Mouse (Mus musculus): ENCODE measurements at regions not wholly inside any gene's neighbourhood (a gene's known extent, or its start where the extent isn't known, plus 50 kb on each side); places are given as distances from the start of the nearest gene placed in this dataset.

- no peak for ATAC-seq (replicated peaks; ENCODE audit: insufficient number of reproducible peaks, low FRiP score, low TSS enrichment, poor library complexity, severe bottlenecking)
Measured at GRCm38 (mm10) chr4:64432097-64432496, 385.3 kb upstream of the Tnc start.

DNA sequence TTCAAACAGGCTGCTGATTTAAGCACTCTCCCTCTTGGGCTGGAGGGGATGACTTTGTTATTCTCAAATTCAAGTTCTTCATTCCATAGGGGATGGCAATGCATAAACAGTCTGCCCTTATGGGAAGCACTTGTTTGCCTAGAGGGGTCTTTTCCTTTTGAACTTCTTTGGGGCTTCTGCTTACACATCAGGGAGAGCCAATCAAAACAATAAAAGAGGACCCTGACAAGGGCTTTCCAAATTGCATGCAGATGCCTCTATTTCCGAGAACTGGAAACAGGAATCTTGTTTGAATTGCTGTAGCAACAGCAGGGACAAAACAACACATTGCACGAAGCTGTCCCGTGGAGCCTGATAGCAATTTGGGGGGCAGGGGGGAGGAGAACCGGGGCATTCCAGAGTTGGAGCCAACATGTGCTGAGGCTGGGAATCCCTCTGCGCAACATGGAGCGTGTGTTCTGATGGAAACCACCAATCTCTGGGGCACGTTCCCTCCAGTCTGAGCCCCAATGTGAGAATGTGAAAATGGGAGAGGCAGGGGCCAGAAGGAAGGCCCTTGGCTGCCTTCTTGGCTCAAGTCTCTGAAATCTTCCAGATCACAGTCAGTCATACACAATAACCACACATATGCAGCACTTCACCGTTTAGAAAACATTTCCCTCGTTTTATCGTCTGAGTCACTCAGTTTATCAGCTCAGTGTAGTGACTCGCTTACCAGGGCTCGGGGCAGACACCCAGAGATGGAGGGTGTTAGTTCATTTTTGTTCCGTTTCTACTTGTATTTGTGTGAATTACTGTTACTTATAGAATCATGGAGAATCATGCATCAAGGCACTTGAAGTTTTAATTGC lies 391.2 kb upstream of the Tnc start:
- no peak for ATAC-seq (replicated peaks; ENCODE audit: insufficient number of reproducible peaks, low FRiP score, low TSS enrichment, poor library complexity, severe bottlenecking)

- no peak for ATAC-seq (replicated peaks; ENCODE audit: insufficient number of reproducible peaks, low FRiP score, low TSS enrichment, poor library complexity, severe bottlenecking)
Measured at GRCm38 (mm10) chr4:64451442-64451841, 404.6 kb upstream of the Tnc start.

DNA sequence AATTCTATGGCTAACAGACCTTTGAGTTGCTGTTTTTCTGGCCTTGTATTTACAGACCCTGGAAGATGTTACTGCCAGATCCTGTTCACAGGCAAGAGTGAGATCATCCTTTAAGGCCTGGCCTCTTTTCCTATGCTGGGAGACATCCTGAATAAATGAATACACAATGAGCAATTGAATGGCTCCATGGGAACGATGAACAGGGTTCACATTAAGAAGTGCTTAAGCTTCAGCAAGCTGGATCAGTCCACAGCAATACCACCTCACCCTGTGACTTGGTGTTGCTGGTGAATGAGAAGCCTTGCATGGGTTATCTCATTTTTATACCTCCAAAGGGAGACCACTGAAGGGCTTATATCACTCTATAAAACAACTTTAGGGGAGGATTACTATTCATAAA lies 405.1 kb upstream of the Tnc start:
- no peak for ATAC-seq (replicated peaks; ENCODE audit: insufficient number of reproducible peaks, low FRiP score, low TSS enrichment, poor library complexity, severe bottlenecking)

DNA sequence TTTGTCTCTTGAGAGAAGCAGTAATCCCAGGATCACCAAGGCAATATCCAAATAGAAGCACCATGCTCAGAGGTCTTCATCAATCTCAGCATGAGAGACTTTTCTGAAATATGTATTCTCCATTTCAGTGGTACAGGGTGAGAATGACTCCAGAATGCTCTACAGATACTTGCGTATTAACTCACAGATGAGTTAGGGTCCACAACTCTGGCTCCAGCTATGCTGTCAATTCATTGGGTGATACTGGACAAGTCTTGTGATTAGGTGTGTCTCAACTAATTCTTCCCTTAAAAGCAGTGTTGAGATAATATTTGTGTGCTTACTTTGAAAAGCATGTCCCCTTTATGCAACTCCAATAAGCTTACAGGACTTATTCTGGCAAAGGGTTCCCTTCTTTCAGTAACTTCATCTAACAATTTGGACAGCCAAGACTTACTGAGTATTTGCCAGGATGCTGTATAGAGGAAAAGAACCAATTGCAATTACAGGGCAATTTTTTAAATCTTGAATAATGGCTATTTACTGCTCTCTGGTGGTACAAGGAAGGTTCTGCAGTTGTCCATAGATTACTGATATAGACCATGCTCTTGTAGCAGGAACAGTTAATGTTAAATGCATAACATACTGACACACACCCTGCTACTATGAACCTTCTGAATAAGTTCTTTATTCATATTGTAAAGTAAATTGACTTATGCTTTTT lies 445.6 kb upstream of the Tnc start:
- no peak for ATAC-seq (replicated peaks; ENCODE audit: insufficient number of reproducible peaks, low FRiP score, low TSS enrichment, poor library complexity, severe bottlenecking)

DNA sequence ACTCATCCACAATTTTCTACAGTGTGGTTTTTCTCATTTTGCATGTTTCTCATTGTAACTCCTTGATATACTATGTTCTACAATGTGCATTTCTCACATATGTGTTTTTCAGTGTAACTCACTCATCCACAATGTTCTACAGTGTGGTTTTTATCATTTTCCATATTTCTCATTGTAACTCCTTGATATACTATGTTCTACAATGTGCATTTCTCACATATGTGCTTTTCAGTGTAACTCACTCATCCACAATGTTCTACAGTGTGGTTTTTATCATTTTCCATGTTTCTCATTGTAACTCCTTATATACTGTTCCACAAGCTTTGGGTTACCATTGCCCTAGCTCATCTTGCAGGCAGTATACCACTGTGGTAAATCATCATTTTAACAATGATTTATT lies 450.9 kb upstream of the Tnc start:
- ATAC-seq (replicated peaks; ENCODE audit: insufficient number of reproducible peaks, low FRiP score, low TSS enrichment, poor library complexity, severe bottlenecking): peak; percentile 97

- no peak for ATAC-seq (replicated peaks; ENCODE audit: insufficient number of reproducible peaks, low FRiP score, low TSS enrichment, poor library complexity, severe bottlenecking)
Measured at GRCm38 (mm10) chr4:64500635-64501395, 454.0 kb upstream of the Tnc start.

DNA sequence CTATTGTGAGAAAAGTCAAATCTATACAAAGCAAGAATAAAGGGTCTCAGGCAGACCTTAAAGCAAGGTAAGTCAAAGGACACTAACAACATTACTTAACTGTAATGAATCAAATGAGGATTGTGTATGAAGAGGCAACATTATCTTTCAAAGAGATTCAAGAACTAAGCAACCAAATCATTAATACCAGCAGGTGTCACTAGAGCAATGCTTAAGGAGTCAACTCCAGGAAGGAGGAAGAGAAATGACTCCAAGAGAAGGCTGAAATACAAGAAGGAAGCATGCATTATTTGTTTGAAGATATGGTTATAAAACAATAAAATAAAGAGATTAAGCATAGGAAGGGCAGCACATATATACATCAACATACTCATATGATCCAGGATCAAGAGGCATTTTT lies 475.1 kb upstream of the Tnc start:
- no peak for ATAC-seq (replicated peaks; ENCODE audit: insufficient number of reproducible peaks, low FRiP score, low TSS enrichment, poor library complexity, severe bottlenecking)

DNA sequence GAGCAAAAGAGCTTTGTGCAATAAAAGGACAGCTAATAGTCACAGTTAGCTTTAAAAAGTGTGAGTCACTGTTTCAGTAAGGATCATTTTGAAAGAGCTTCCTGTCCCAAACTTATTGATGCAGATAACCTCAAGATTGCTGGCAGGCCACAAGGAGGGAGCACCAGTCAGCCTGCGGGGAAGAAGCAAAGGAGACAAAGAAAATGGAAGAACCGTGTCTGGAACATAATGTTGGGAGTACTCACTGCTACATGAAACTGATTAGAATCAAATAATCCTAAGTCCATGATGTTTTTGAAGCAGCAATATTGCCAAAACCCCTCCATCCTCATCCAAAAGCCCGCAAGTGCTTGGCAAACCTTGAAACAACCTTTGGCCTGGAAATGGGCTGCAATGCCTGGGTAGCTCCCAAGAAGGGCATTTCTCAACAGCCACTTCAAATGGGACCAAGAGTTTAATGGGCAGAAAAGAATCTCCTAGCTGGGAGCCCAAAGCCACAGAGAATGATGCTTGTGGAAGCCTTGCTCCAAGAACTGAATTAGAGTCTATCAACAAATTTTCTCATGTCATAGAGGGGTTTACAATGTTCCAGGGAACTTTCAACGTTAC lies 481.0 kb upstream of the Tnc start:
- ATAC-seq (replicated peaks; ENCODE audit: insufficient number of reproducible peaks, low FRiP score, low TSS enrichment, poor library complexity, severe bottlenecking): no peak

- ATAC-seq (replicated peaks; ENCODE audit: insufficient number of reproducible peaks, low FRiP score, low TSS enrichment, poor library complexity, severe bottlenecking): no peak
Measured at GRCm38 (mm10) chr4:64530585-64530984, 483.8 kb upstream of the Tnc start.

GRCm38 (mm10) chr4:64533019-64533418 lies 486.2 kb upstream of the Tnc start:
- ATAC-seq (replicated peaks; ENCODE audit: insufficient number of reproducible peaks, low FRiP score, low TSS enrichment, poor library complexity, severe bottlenecking): no peak

DNA sequence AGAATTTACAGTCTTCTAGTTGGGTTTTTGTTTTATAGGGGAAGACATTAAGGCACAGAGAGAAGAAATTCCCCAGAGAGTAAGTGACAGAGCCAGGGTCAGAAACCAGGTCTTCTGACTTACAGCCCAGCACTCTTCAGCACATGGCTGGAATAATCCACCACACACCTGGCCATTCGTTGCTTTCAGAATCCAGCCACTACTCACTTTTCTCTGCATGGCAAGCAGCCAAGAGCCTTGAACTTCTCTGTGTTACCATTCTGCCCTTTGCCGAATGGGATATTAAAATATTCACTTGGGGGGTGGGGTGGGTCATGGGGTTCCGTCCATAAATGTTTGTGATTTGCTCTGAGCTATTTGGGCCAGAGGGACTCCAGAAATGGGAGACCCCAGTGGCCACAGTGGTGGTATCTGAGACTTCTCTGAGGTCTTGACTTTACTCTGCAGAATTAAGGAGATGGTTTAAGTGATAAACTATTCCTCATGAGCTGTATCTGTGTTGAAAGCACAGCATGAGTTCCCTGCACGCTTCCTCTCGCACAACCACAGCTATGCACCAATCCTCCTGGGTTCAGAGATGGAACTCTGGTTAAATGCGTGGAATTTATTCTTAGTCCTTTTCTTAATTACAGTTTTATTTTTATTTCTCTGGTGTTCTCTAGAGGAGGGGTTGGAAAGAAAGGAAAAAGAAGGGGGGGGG lies 488.9 kb upstream of the Tnc start:
- ATAC-seq (replicated peaks; ENCODE audit: insufficient number of reproducible peaks, low FRiP score, low TSS enrichment, poor library complexity, severe bottlenecking): no peak

DNA sequence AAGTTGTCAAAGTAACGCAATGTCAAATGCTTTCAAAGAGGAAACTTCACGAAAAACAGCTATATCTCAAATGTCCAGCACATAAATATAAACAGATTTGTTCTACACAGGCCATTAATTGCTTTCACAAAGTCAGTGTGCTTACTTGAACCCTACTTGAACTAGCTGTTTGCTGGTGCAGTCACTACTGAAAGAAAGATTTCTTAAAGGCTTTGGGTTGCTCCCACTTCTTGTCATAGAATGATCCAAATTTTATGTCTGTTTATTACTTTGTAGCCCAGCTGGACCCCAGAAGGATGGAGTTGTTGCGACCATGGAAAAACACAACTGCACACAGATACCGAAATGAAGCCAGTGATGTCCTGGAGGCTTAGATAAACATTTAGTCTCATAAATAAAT lies 491.2 kb upstream of the Tnc start:
- ATAC-seq (replicated peaks; ENCODE audit: insufficient number of reproducible peaks, low FRiP score, low TSS enrichment, poor library complexity, severe bottlenecking): no peak

DNA sequence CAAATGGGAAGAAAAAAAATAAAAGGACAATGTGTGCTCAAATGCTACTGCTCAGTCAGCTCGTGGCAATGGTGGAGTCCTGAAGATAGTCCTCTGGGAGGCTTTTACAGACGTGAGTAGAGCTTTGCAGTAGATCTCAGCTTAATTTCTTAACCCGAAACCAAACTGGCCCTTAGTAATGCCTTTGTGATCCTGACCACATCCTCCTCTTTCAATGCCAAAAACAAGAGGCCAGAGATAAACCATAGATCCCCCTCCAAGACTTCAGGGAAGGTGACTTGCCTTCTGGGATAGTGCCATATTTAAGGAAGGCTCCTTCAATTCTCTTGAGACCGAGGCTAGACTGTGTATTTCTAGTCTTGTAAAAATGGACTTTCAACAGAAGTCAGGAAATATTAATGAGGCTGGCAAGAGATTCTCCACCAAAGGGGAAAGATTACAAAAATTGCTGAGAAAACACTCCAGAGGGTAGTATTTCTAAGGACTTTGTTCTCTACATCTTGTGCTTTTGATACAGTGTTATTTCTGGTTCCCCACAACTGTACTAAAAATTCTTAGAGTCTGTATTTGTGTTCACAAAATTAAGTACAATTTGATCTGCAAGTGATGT lies 497.9 kb upstream of the Tnc start:
- ATAC-seq (replicated peaks; ENCODE audit: insufficient number of reproducible peaks, low FRiP score, low TSS enrichment, poor library complexity, severe bottlenecking): no peak

GRCm38 (mm10) chr4:64546386-64546785 lies 499.6 kb upstream of the Tnc start:
- ATAC-seq (replicated peaks; ENCODE audit: insufficient number of reproducible peaks, low FRiP score, low TSS enrichment, poor library complexity, severe bottlenecking): no peak

- no peak for ATAC-seq (replicated peaks; ENCODE audit: insufficient number of reproducible peaks, low FRiP score, low TSS enrichment, poor library complexity, severe bottlenecking)
Measured at GRCm38 (mm10) chr4:64562511-64562910, 515.7 kb upstream of the Tnc start.

DNA sequence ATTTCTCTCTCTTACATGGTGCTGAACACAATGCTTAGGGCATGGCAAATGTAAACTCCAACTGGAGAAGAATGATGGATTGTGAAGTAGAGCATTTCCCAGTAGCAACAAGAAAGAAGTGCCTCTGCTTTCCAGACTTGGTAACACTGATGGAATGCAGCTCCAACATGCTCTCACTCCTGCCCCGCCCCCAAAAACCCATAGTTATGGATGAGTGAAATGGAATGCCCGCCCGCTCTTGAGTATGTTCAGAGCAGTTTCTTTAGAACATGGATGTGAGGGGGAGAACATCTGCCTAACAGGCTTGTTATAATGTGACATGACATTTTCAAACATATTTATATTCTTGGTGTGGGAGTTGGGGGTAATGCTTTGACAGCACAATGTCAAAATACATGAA lies 517.2 kb upstream of the Tnc start:
- ATAC-seq (replicated peaks; ENCODE audit: insufficient number of reproducible peaks, low FRiP score, low TSS enrichment, poor library complexity, severe bottlenecking): no peak

- ATAC-seq (replicated peaks; ENCODE audit: insufficient number of reproducible peaks, low FRiP score, low TSS enrichment, poor library complexity, severe bottlenecking): no peak
Measured at GRCm38 (mm10) chr4:64570666-64571065, 523.9 kb upstream of the Tnc start.

Measured in monocyte, adult 5-6 weeks (primary cell).